Mouse (Mus musculus) CH12.LX (cell line): ENCODE results near the gene Me3. TPM values are rescaled to one million over a fixed set of nuclear protein-coding genes. Genes with fewer than 3 reads are reported as not detected.

ENCODE experiments used
- DNase-seq: peaks from one replicate; pipeline ENCODE4 v3.0.0-alpha.2; 2013; ENCODE audit errors: extremely low read depth
- H3K27ac ChIP-seq: 2 replicates; pipeline ENCODE4 v1.5.1; 2012; ENCODE audit warnings: low read depth, mild to moderate bottlenecking, control low read depth, moderate library complexity; ENCODE audit not compliant: insufficient read depth
- H3K27me3 ChIP-seq: replicated peaks from 2 replicates; pipeline ENCODE3; 2012; ENCODE audit warnings: inconsistent platforms
- H3K36me3 ChIP-seq, 2 experiments: replicated peaks in 1 of 2; 2 replicates each; pipeline versions ENCODE3 to v1.6.1; 2012; ENCODE audit warnings: inconsistent platforms in 1 of 2, low read length in 1 of 2, mild to moderate bottlenecking in 1 of 2, mixed read lengths in 1 of 2, moderate library complexity in 1 of 2; ENCODE audit not compliant: control insufficient read depth in 1 of 2, insufficient read depth in 1 of 2
- H3K4me1 ChIP-seq, 2 experiments: 2 replicates each; pipeline ENCODE4 v1.6.1; 2012; ENCODE audit warnings: inconsistent platforms in 1 of 2, moderate library complexity in 1 of 2; ENCODE audit not compliant: insufficient read depth in 2 of 2, control insufficient read depth in 1 of 2
- H3K4me2 ChIP-seq: 2 replicates; pipeline ENCODE4 v1.6.1; 2012; ENCODE audit warnings: low read depth, mild to moderate bottlenecking, control low read depth; ENCODE audit not compliant: poor library complexity, insufficient read depth, severe bottlenecking
- H3K4me3 ChIP-seq, 3 experiments: fragments of 150-350 bp in 1 of 3; sonication (generic) in 1 of 3; replicated peaks in 1 of 3; 2 replicates each; pipeline versions ENCODE3 to v1.5.1; 2011 to 2012; ENCODE audit warnings: low read depth in 2 of 3, low read length in 2 of 3, mild to moderate bottlenecking in 2 of 3, moderate library complexity in 2 of 3, control low read depth in 1 of 3, improper control_type of control experiment in 1 of 3, inconsistent platforms in 1 of 3, mixed read lengths in 1 of 3; ENCODE audit not compliant: poor library complexity in 1 of 3
- H3K79me2 ChIP-seq: replicated peaks from 2 replicates; pipeline ENCODE4 v1.6.1; 2012; ENCODE audit warnings: mild to moderate bottlenecking, moderate library complexity; ENCODE audit not compliant: control insufficient read depth, poor library complexity, insufficient read depth, severe bottlenecking; ENCODE audit errors: extremely low read depth
- H3K9ac ChIP-seq: 2 replicates; pipeline ENCODE4 v1.6.1; 2012; ENCODE audit warnings: low read depth, mild to moderate bottlenecking, control low read depth, moderate library complexity; ENCODE audit not compliant: insufficient read depth
- H3K9me3 ChIP-seq: replicated peaks from 2 replicates; pipeline ENCODE3; 2012; ENCODE audit warnings: low read length, inconsistent platforms, mixed read lengths
- BHLHE40 ChIP-seq: IDR thresholded peaks from 2 replicates; pipeline ENCODE4 v1.6.1; 2011; ENCODE audit warnings: mild to moderate bottlenecking, low read depth, low read length, improper control_type of control experiment
- CHD2 ChIP-seq: IDR thresholded peaks from 2 replicates; pipeline ENCODE4 v1.6.1; 2011; ENCODE audit warnings: low read length, improper control_type of control experiment
- E2F4 ChIP-seq: IDR thresholded peaks from 2 replicates; pipeline ENCODE4 v1.6.1; 2011; ENCODE audit warnings: low read depth, low read length, improper control_type of control experiment; ENCODE audit not compliant: insufficient replicate concordance
- ETS1 ChIP-seq: conservative IDR thresholded peaks from 2 replicates; pipeline ENCODE4 v1.6.1; 2012; ENCODE audit warnings: low read depth, mild to moderate bottlenecking, inconsistent platforms, low read length, improper control_type of control experiment, moderate library complexity
- GABPA ChIP-seq: IDR thresholded peaks from 2 replicates; pipeline ENCODE4 v1.6.1; 2012; ENCODE audit warnings: low read depth, low read length, improper control_type of control experiment, inconsistent platforms; ENCODE audit not compliant: insufficient replicate concordance
- HCFC1 ChIP-seq: IDR thresholded peaks from 2 replicates; pipeline ENCODE4 v1.6.1; 2012; ENCODE audit warnings: low read depth, mild to moderate bottlenecking, inconsistent platforms, low read length, improper control_type of control experiment
- IRF4 ChIP-seq: IDR thresholded peaks from 2 replicates; pipeline ENCODE4 v1.6.1; 2014; ENCODE audit warnings: low read depth, mild to moderate bottlenecking, inconsistent platforms, low read length, improper control_type of control experiment
- KAT2A ChIP-seq: IDR thresholded peaks from 2 replicates; pipeline ENCODE4 v1.6.1; 2012; ENCODE audit warnings: low read length, improper control_type of control experiment, inconsistent platforms; ENCODE audit not compliant: insufficient replicate concordance
- MAX ChIP-seq: IDR thresholded peaks from 2 replicates; pipeline ENCODE4 v1.6.1; 2011; ENCODE audit warnings: low read length, improper control_type of control experiment
- MAZ ChIP-seq: IDR thresholded peaks from 2 replicates; pipeline ENCODE4 v1.6.1; 2012; ENCODE audit warnings: low read depth, mild to moderate bottlenecking, inconsistent platforms, low read length, improper control_type of control experiment, moderate library complexity
- MYC ChIP-seq: IDR thresholded peaks from 2 replicates; pipeline ENCODE4 v1.6.1; 2011; ENCODE audit warnings: low read depth, mild to moderate bottlenecking, improper control_type of control experiment, low read length
- NRF1 ChIP-seq: IDR thresholded peaks from 2 replicates; pipeline ENCODE4 v1.6.1; 2014; ENCODE audit warnings: low read depth, mild to moderate bottlenecking, inconsistent platforms, low read length, improper control_type of control experiment, moderate library complexity
- POLR2A ChIP-seq: IDR thresholded peaks from 2 replicates; pipeline ENCODE4 v1.6.1; 2011; ENCODE audit warnings: low read depth, mild to moderate bottlenecking, improper control_type of control experiment, low read length
- POLR2AphosphoS2 ChIP-seq: IDR thresholded peaks from 2 replicates; pipeline ENCODE4 v1.6.1; 2011; ENCODE audit warnings: low read depth, low read length, improper control_type of control experiment
- SIN3A ChIP-seq: IDR thresholded peaks from 2 replicates; pipeline ENCODE4 v1.6.1; 2012; ENCODE audit warnings: low read length, improper control_type of control experiment, inconsistent platforms
- SMC3 ChIP-seq: IDR thresholded peaks from 2 replicates; pipeline ENCODE4 v1.6.1; 2011; ENCODE audit warnings: low read depth, low read length, improper control_type of control experiment
- TCF12 ChIP-seq: IDR thresholded peaks from 2 replicates; pipeline ENCODE4 v1.6.1; 2014; ENCODE audit warnings: low read depth, mild to moderate bottlenecking, inconsistent platforms, low read length, improper control_type of control experiment
- ZC3H11A ChIP-seq: IDR thresholded peaks from 2 replicates; pipeline ENCODE4 v1.6.1; 2012; ENCODE audit warnings: low read depth, mild to moderate bottlenecking, inconsistent platforms, low read length, improper control_type of control experiment
- ZMIZ1 ChIP-seq: IDR thresholded peaks from 2 replicates; pipeline ENCODE4 v1.6.1; 2012; ENCODE audit warnings: low read depth, mild to moderate bottlenecking, inconsistent platforms, low read length, improper control_type of control experiment
- dilution Hi-C: fragments of 300-500 bp; cut with MboI; formaldehyde crosslinking; loops from 2 replicates; pipeline ENCODE4 v1.14.3; 2020; ENCODE audit warnings: low sequenced_read_pairs; ENCODE audit not compliant: extremely low pct_unique_long_range_greater_than_20kb, extremely low pct_ligation_motif_present
- in situ Hi-C: fragments of 300-500 bp; cut with MboI; formaldehyde crosslinking; loops from 3 replicates; pipeline ENCODE4 v1.14.3; 2019; ENCODE audit warnings: low sequenced_read_pairs, low pct_ligation_motif_present, low pct_unique_long_range_greater_than_20kb, mixed read lengths
- polyA plus RNA-seq: library from polyadenylated mRNA; unstranded; fragments of >175 nt; gene quantifications from 2 replicates; pipeline ENCODE4 v1.2.1, GENCODE M21; 2012; ENCODE audit warnings: low read depth; ENCODE audit not compliant: insufficient read length
- total RNA-seq, 2 experiments: library from RNA; depleted of rRNA; stranded (reverse); fragments of 300-350 nt in 1 of 2; fragments of >200 nt in 1 of 2; gene quantifications; 2 replicates each; pipeline ENCODE4 v1.2.3; 2012 to 2014

The Me3 gene
- total and polyA plus RNA-seq, 3 experiments: not detected

DNA sequence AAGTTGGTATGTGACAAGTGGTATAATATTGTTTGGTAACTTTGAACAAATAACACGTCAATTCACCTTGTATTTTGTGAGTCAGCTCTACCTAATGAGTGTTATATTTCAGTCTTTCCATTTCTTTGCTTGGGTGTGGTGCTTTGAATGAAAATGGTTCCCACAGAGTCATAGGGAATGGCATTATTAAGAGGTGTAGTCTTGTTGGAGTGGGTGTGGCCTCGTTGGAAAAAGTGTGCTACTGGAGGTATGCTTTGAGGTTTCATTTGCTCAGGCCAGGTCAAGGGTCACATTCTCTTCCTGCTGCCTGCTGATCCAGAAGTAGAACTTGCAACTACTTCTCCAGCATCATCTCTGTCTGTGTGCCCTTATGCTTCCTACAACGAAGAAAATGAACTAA is 84.0 kb downstream of the Me3 start:
- Histone ChIP-seq H3K36me3 (no peaks in the 10 kb centered on the region), H3K79me2 (no peaks in the 10 kb centered on the region), H3K9ac (no peak overlapping the region), H3K27me3 (no peaks in the 10 kb centered on the region), H3K4me3 (no peak overlapping the region), H3K4me2 (no peak overlapping the region), H3K27ac (no peak overlapping the region), H3K4me1 (no peaks in the 10 kb centered on the region), H3K9me3 (no peaks in the 10 kb centered on the region)
- in situ Hi-C loops: no loop called here
- TF ChIP-seq SMC3 (no peak), HCFC1 (no peak), IRF4 (no peak), CHD2 (no peak), ZMIZ1 (no peak), SIN3A (no peak), MAZ (no peak), NRF1 (no peak), GABPA (no peak), POLR2A (no peak), BHLHE40 (no peak), ETS1 (no peak), POLR2AphosphoS2 (no peak), ZC3H11A (no peak), E2F4 (no peak)
- no peak for DNase-seq
- dilution Hi-C loops: no loop called here

DNA sequence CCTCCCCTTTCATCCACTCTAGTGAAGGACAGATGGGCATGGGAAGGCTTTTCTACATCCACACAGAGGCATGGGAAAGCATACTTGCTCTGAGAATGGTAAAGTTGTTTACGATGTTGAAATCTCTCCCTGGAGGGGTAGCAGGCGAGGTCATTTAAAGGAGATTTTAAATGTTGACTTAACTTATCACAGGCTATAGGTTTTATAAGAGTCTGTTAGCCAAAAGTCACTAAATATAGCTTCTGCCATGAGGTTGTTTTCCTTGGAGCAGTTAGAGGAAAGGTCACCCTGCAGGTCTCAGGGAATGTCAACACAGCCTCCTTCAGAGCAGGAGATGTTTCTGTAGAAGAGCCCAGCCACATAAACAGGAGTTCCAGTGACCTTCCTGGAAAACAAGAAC is 85.3 kb downstream of the Me3 start:
- Histone ChIP-seq H3K9me3 (no peaks in the 10 kb centered on the region), H3K79me2 (no peaks in the 10 kb centered on the region)
- in situ Hi-C loops: no loop called here

More for the DNA sequence above, 85.3 kb downstream of the Me3 start:
- no peaks in the 10 kb centered on the region for H3K4me1 ChIP-seq
- no peak for TF ChIP-seq SIN3A
- TF ChIP-seq KAT2A: no peak
- no peak for TF ChIP-seq MYC
- no peak for TF ChIP-seq TCF12
- no peak for TF ChIP-seq MAX
- H3K4me2 ChIP-seq: no peak overlapping the region
- no peaks in the 10 kb centered on the region for H3K36me3 ChIP-seq
- dilution Hi-C loops: no loop called here
- H3K4me3 ChIP-seq: no peak overlapping the region
- H3K9ac ChIP-seq: no peak overlapping the region
- no peak for DNase-seq
- no peaks in the 10 kb centered on the region for H3K27me3 ChIP-seq
- H3K27ac ChIP-seq: no peak overlapping the region
